Mouse (Mus musculus) brain, embryonic 18.5 days (tissue): ENCODE results near the gene Lamp1.
A peak's percentile ranks its signal among the peaks of the same experiment; 100 is the strongest.
"Not testable (repeated sequence)": the region's sequence is repeated elsewhere in the genome, so short reads cannot be mapped to it uniquely, and the experiment has no call there.

Experiments used
- DNase-seq: peaks from one replicate; pipeline ENCODE4 v3.0.0-alpha.2; 2012; ENCODE audit warnings: low read depth, low spot score

The Lamp1 gene

GRCm38 (mm10) chr8:13158718-13159376, at the start of gene Lamp1:
Gene Lamp1 (plus strand): TSS chr8:13159161.
- peak; percentile 96 for DNase-seq

- DNase-seq = no peak
Measured at GRCm38 (mm10) chr8:13109416-13109960, 49.5 kb upstream of the Lamp1 start.

GRCm38 (mm10) chr8:13111917-13112316, 47.0 kb upstream of the Lamp1 start:
- no peak for DNase-seq

DNA sequence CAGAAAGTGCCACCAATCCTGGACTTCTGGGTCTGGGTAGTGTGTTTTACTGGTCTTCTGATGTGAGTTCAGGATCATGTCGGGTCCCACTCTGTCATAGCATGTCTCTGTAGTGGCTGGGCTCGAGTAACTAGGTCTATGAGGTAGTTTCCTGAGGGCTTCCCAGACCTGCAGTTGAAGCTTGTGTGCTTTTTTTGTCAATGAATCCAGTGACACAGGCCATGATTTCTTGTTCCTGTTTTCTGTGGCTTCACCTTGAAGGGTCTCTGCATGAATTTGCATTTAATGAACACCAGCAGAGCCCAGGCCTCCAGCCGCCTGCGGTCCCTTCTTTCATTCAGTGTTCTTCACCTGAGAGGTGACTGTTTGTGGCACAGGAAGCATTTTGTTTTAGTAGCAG, 45.7 kb upstream of the Lamp1 start:
- no peak for DNase-seq

- no peak for DNase-seq
Measured at GRCm38 (mm10) chr8:13117096-13117495, 41.9 kb upstream of the Lamp1 start.

DNA sequence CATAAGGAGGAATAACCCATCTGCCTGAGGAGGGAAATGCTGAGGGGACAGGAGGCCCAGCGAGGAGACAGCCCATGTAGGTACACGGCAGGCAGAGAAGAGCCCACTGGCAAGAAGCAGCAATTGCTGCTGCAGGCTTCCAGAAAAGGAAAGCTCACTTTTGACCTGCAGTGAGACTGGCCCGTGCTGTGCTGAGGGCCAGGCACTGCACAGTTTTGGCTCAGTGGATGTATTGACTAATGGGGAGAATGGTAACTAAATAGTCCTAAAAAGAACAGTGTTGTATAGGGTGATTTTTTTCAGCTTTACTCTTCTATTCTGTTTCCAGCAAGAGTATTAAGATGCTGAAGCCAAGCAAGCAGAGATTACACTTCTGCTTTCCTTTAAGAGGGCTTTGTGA, 40.4 kb upstream of the Lamp1 start:
- DNase-seq = no peak

DNA sequence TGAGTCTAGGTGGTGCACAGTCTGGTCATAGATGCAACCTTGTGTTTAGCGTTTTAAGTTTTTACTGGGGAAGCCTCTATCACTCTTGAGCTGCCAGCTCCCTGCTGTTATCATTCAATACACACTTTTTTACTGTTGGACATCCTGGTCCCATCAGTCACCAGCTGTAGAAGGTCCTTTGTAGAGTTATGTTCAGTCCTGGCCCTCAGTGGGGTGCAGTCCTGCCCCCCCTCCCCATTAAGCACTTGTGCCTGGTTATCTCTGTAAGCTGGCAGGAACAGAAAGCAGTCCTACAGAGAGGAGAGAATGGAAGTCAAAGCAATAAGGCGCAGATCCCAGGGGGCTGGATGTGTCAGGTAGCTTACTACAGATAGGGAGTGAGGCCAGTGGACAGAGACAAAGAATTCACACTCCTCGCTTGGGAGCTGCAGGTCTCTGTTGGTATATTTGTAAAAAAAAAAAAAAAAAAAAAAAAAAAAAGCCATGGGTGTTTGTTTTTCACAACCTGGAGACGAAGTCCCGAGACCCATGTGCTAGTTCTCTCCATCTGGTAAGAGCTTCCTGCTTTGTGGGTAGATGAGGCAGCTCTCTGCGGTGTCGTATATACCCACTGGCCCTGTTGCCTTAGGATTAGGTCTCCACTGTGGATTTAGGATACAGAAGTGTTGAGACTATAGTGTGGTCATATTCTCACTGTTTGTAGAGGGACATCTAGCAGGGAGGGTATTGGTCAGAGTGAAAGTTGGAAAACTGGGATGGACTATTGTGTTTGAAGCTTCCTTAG, 37.9 kb upstream of the Lamp1 start:
- no peak for DNase-seq

GRCm38 (mm10) chr8:13122887-13123421, 36.0 kb upstream of the Lamp1 start:
- DNase-seq = no peak

DNA sequence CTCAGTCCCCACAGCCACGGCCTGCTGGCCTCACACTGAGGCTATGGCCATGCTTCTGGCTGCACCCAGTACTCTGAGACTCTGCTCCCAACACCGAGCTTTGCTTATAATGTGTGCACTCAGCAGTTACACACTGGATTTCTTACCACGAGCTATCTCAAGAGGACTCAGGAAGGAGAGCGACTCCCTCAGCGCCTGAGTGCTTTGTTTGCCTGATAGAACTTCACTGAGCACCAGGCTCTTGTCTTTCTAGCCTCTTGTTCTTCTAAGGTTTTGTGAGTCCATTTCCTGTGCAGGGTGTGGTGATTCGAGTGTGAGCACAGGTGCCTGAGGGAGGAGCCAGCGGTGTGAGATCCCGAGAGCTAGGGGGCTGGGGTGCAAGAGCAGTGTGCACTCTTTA, 34.1 kb upstream of the Lamp1 start:
- DNase-seq = no peak

GRCm38 (mm10) chr8:13132220-13132619, 26.7 kb upstream of the Lamp1 start:
- not testable (repeated sequence) for DNase-seq

DNA sequence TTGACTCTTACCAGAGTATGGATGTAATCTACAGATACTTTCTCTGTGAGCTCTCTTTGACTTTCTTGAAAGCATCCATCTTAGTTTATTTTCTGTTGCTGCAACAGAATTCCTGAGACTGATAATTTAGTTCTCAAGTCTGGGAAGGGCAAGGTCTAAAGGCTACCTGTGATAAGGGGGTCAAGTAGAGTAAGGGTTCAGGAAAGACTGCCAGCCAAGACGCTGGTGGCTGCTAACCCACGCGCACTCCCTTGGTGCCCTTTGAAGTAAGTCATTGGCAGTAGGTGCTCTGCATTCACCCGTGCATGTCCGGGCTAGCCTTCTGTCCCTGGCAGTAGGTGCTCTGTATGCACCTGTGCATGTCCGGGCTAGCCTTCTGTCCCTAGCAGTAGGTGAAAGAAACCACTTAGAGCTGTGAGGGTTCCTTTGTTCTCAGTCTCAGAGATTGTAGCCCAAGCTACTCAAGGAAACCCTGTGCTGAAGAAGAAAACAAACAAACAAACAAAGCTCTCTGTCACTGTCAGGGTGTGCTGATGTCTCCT, 19.2 kb upstream of the Lamp1 start:
- no peak for DNase-seq

- no peak for DNase-seq
Measured at GRCm38 (mm10) chr8:13141681-13142080, 17.3 kb upstream of the Lamp1 start.

DNA sequence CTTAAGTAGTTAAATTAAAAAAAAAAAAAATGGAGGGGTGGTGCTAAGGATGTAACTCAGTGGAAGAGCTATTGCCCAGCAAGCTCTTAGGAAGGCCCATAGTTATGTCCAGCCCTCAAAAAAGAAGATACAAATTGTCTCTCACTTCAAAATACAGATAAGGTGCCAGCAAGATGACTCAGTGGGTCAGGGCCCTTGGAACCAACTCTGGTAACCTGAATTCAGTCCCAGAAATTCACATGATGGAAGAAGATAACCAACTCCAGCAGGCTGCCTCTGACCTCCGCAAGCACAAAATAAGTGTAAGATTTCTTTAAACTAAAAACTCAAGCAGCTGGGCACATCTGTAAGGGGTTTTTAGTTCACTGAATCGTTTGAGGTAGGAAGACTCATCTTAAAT, 10.5 kb upstream of the Lamp1 start:
- no peak for DNase-seq

DNA sequence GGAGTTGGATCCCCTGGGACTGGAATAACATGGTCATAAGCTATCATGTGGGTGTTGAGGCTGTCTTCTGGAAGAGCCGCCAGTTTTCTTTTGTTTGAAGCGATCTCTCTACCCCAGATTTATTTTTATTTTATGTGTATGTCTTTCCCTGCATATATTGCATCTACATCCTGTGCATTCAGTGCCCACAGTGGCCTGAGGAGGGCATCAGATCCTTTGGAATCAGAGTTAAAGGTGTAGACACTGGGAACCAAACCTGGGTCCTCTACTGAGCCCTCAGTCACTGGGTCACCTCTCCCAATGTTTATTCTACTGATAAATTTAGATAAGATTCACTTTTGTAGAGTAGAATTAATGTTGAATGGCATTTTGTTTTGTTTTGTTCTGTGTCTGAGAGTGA, 9.7 kb upstream of the Lamp1 start:
- DNase-seq = no peak

GRCm38 (mm10) chr8:13149866-13150265, 9.1 kb upstream of the Lamp1 start:
- no peak for DNase-seq

GRCm38 (mm10) chr8:13150929-13151328, 8.0 kb upstream of the Lamp1 start:
- no peak for DNase-seq

GRCm38 (mm10) chr8:13154099-13154498, 4.9 kb upstream of the Lamp1 start:
- no peak for DNase-seq

GRCm38 (mm10) chr8:13155358-13155757, 3.6 kb upstream of the Lamp1 start:
- no peak for DNase-seq

- DNase-seq = no peak
Measured at GRCm38 (mm10) chr8:13156327-13157097, 2.4 kb upstream of the Lamp1 start.

- no peak for DNase-seq
Measured at GRCm38 (mm10) chr8:13159377-13159881, 468 bp downstream of the Lamp1 start.

DNA sequence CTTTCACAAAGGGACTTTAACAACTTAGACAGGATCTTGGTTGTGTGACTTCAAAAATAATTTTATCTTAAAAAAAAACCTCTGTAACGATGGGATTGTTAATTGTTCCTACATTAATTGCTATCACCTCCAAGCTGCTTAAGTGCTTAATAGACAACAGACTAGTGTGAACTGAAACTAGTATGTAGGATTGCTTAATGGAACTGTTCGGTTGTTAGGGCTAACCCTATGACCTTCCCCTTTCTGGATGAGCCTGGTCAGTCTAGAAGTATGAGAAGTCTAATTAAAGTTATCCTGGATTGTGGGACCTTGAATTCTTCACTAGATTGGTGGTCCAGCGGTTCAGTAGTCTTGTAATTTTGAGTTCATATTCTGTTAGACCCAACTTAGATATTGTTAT, 1.7 kb downstream of the Lamp1 start:
- no peak for DNase-seq
